Mouse (Mus musculus): Measurements from ENCODE around the gene Rpn1.

Rpn1 gene

DNA sequence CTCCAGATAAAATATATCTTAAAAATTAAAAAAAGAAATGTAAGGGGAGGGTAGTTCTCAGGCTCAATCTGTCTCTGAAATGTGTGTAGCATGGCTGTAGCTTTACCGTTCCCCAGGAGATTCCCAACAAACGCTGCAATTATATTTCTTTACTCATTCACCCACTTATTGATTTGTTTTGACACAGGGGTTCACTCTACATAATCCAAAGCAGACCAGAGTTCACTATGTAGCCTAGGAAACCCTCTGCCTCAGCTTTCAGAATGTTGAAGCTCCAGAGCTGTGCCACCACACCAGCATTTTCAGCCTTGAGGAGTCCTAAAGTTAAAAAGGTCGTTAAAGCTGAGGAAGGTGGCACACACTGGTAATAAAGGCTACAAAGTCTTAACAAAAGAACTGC is 18.3 kb upstream of the Rpn1 start:
- DNase-seq (ENCODE audit: low read depth) = no peak

GRCm38 (mm10) chr6:88067722-88068121 is 16.6 kb upstream of the Rpn1 start:
- no peak for DNase-seq (ENCODE audit: low read depth)

- no peak for DNase-seq (ENCODE audit: low read depth)
Measured at GRCm38 (mm10) chr6:88068739-88069138, 15.5 kb upstream of the Rpn1 start.

DNA sequence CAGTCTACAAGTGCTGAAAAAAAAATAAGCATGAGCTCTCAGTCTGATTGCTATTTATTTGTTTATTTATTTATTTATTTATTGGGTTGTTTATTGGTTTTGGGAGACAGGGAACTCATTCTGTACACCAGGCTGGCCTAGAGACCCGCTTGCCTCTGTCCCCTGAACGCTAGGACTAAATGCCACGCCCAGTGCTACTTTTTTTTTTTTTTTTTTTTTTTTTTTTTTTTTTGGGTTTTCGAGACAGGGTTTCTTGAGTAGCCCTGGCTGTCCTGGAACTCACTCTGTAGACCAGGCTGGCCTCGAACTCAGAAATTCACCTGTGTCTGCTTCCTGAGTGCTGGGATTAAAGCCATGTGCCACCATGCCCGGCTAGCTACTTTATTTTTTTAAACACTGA is 13.8 kb upstream of the Rpn1 start:
- DNase-seq (ENCODE audit: low read depth) = no peak

DNA sequence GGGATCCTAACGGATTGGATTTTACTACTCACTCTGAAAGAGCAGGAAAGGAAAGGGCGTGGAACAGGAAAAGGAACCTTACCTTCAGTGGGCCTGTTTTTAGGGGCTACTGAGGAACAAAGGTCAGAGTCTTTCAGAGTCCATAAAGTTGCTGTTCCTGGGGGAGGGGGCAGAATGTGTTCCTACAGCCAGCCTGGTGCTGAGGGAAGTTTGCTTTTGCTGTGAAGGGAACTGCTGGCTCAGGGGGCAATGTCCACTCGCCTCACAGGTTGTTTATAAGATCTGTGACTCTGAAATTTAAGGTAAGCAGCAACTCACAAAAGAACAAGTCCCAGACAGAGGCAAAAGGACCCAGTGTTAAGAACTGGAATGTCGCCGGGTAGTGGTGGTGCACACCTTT is 13.1 kb upstream of the Rpn1 start:
- DNase-seq (ENCODE audit: low read depth) = no peak

DNA sequence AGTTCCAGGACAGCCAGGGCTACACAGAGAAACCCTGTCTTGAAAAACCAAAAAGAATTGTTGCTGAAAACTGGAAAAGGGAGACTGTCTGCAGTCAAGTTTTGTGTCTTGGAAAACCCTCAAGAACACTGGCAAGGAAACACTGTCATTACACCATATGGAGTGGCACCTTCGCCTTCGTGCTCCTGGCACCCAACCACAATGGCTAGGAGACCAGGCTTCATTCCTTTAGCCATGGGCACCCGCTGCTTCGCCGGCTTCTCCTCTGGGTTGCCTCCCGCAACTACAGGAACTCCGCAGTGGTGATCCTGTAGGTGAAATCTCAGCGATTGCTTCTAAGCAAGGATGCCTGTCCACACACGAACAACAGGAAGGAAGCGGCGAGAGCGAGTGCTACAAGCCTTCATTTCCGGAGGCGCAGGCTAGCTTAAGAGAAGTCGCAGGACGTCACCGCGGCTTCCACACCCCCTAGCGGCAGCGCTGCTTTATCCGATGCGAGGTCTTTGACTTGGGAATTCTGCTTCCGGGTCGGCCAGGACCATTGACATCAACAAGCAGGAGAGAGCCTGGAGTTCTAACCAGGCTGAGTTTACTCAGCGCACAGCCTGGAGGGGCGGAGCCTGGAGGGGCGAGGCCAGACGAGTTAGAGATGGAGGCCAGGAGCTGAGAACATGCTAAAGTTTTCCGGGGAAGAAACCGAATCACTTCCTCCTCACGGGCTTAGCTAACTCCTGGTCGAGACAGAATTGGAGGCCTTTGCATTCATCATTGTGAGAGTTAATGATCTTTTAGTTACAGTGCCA is 9.3 kb upstream of the Rpn1 start:
- peak; percentile 94 for DNase-seq (ENCODE audit: low read depth)

GRCm38 (mm10) chr6:88075960-88076517 is 8.2 kb upstream of the Rpn1 start:
- no peak for DNase-seq (ENCODE audit: low read depth)

DNA sequence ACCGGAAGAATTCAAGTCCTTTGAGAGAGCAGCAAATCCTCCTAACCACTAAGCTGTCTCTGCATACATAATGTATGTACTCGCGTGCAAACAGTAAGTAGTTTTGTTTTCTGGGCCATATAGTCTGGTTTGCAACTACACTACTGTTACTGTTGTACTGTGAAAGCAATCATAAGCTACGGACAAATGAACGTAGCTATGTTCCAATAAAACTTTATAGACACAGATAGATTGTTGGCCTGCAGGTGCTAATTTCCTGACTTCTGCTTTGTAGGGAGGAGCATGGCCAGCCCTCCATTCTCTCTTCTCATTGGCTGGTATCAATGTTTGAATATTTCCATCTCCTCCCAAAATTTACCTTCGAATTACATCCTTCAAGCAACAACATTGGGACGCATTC is 1.2 kb upstream of the Rpn1 start:
- DNase-seq (ENCODE audit: low read depth) = no peak

- no peak for DNase-seq (ENCODE audit: low read depth)
Measured at GRCm38 (mm10) chr6:88083672-88084071, 610 bp upstream of the Rpn1 start.

DNA sequence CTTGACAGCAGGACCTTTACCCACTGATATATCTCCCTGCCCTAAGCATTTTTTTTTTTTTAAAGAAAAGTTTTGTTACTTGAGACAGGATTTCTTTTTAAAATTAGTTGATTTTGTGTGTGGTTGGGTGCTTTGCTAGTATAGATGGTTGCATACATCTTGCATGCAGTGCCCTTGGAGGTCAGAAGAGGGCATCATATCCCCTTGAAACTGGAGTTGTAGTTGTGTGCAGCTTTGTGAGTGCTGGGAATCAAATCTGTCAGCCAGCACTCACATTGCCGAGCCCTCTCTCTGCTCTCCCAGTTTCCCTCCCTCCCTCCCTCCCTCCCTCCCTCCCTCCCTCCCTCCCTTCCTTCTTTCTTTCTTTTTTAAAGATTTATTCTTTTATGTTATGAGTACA is 4.7 kb downstream of the Rpn1 start:
- DNase-seq (ENCODE audit: low read depth) = no peak

DNA sequence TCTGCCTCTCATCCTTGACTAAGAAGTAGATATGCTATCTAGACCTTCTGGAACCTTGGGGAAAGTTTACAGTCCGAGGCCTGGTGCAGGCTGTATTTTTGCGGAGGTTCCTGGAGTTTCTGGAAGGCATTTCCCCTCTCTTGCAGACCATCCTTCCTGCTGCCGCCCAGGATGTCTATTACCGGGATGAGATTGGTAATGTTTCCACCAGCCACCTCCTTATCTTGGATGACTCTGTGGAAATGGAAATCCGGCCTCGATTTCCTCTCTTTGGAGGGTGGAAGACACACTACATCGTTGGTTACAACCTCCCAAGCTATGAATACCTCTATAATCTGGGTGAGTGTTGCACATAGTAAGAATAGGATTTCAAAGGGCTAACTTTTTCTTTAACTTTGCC is 11.1 kb downstream of the Rpn1 start:
- DNase-seq (ENCODE audit: low read depth) = no peak

- no peak for DNase-seq (ENCODE audit: low read depth)
Measured at GRCm38 (mm10) chr6:88102096-88102495, 17.8 kb downstream of the Rpn1 start.

DNA sequence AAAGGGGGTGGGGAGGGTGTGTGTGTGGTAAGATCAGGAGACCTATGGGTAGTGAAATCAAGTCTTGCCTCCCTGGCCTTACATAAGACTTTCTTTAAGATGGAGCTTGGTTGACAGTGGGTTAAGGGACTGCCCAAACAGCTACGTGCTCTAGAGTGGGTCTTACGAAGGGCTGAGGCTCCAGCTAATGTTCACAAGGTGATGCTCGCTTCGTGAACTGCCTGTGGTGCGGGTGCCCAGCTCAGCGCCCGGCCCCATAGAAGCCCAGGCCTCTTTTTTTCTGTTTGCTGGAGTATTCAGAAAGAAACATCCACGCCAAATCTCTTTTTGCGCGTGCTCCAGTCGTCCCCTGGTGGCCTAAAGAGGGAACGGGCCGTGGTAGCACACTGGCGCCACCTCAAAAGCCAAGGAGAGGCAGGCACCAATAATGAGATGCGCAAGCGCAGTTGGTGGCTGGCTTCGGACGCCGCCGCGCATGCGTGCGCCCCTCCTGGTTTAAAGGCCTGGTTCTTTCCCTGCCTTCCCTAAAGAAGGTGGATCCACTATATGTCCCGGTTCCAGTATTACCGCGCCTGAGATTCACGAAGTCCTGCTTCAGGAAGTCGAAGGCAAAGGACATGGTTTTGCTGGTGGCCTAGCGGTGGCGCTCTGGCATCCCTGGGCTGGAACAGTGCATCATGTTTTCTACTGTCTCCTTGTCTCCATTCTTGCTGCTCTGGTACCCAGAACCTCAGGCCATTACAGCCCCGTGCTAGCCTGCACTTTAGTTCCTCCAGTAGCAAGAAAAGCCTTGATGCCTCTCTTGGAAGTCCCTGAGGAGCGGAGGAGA is 21.7 kb downstream of the Rpn1 start:
- DNase-seq (ENCODE audit: low read depth) = peak; percentile 91

- DNase-seq (ENCODE audit: low read depth) = no peak
Measured at GRCm38 (mm10) chr6:88106612-88107123, 22.4 kb downstream of the Rpn1 start.

GRCm38 (mm10) chr6:88107661-88108535 is 23.6 kb downstream of the Rpn1 start:
- no peak for DNase-seq (ENCODE audit: low read depth)

GRCm38 (mm10) chr6:88113139-88113538 is 28.9 kb downstream of the Rpn1 start:
- DNase-seq (ENCODE audit: low read depth) = peak; percentile 69

- no peak for DNase-seq (ENCODE audit: low read depth)
Measured at GRCm38 (mm10) chr6:88114414-88114813, 30.1 kb downstream of the Rpn1 start.

GRCm38 (mm10) chr6:88116347-88117183 is 32.3 kb downstream of the Rpn1 start:
- no peak for DNase-seq (ENCODE audit: low read depth)

GRCm38 (mm10) chr6:88117184-88117575 is 32.9 kb downstream of the Rpn1 start:
- DNase-seq (ENCODE audit: low read depth) = no peak

DNA sequence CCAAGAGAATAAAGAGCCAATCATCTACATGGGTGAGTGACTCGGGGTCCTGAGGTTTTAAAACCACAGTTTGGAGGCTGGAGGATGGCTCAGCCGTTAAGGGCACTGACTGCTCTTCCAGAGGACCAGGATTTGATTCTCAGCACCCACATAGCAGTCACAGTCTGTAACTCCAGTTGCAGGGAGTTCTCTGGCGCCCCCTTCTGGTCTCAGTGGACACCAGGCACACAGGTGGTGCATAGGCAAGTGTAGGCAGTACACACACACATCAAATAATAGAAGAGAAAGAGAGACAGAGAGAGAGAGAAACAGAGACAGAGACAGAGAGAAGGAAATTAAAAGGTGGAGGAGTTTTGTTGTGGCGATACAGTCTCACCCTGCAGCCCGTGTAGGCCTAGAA is 35.0 kb downstream of the Rpn1 start:
- peak; percentile 23 for DNase-seq (ENCODE audit: low read depth)

GRCm38 (mm10) chr6:88120813-88121212 is 36.5 kb downstream of the Rpn1 start:
- no peak for DNase-seq (ENCODE audit: low read depth)
